Mouse (Mus musculus): ENCODE results near the gene Ptgs1. TPM values are rescaled to one million over a fixed set of nuclear protein-coding genes. Genes with fewer than 3 reads are reported as not detected.
"Not testable (repeated sequence)": the region's sequence is repeated elsewhere in the genome, so short reads cannot be mapped to it uniquely, and the experiment has no call there.

Gene Ptgs1
- polyA plus RNA-seq (2012; ENCODE audit: insufficient read depth, low replicate concordance) = 118 and 153 TPM in 2 replicates

DNA sequence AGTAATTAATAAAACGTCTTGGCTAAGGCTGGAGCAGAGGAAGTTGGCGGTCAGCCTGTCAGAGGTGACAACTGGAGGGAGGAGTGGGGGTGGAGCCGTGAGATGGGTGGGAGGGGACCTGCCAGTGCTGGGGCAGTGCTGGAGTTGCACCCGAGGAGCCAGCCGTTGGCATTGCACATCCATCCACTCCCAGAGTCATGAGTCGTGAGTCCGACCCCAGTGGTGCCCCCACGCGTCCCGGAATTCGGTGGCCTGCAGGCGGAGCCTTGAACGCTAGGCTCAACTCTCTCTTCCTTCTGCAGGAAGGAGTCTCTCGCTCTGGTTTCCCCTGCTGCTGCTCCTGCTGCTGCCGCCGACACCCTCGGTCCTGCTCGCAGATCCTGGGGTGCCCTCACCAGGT, at the start of gene Ptgs1:
TSS of gene Ptgs1 (plus strand) at position 61 of the 400 bp plus-strand sequence.
- peak within 1 kb of the TSS; percentile 96 for H3K4me3 ChIP-seq (replicated peaks)
- no peak for TF ChIP-seq GATA1 (IDR thresholded peaks at IDR 0.05; ENCODE audit: borderline replicate concordance, low read length)
- peak; percentile 43; the same call in 1 of the 2 replicates for TF ChIP-seq FLI1 (IDR thresholded peaks at IDR 0.05; ENCODE audit: low read length)

DNA sequence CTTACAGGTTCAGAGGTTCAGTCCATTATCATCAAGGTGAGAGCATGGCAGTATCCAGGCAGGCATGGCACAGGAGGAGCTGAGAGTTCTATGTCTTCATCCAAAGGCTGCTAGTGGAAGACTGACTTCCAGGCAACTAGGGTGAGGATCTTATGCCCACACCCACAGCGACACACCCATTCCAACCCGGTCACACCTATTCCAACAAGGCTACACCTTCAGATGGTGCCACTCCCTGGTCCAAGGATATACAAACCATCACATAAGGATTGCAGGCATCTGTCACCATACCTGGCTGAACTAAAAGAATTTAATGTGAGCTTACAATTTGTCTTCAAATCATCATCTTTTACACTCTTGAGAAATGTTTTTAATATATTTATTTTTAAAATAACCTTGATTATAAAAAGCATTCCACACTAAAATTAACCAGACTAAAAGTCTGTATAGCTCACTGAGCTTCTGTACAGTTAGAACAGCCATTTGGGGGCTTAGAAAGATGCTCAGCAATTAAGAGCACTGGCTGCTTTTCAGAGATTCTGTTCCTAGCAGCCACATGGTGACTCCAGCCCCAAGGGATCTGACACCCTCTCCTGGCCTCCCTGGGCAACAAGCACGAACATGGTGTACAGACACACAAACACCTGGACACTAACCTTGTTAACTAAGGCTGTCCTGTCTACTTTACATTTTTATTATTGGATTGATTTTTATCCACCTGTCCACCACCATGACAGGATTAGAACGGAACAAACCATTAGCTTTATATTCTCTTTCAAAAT, 48.4 kb upstream of the Ptgs1 start:
- H3K4me3 ChIP-seq (replicated peaks); H3K9me3 ChIP-seq; H3K27me3 ChIP-seq (replicated peaks): not testable (repeated sequence)
- H3K36me3 ChIP-seq (replicated peaks; ENCODE audit: low read length) = peaks cover 67% of the 10 kb centered on the region
- peaks cover 20% of the 10 kb centered on the region for H3K4me1 ChIP-seq

More for the DNA sequence above, at the start of gene Ptgs1:
- H3K4me1 ChIP-seq = peaks cover 84% of the 10 kb centered on the region
- H3K27me3 ChIP-seq (replicated peaks) = no peaks in the 10 kb centered on the region
- H3K36me3 ChIP-seq (replicated peaks; ENCODE audit: low read length) = peaks cover 60% of the 10 kb centered on the region
- H3K9me3 ChIP-seq = no peaks in the 10 kb centered on the region

DNA sequence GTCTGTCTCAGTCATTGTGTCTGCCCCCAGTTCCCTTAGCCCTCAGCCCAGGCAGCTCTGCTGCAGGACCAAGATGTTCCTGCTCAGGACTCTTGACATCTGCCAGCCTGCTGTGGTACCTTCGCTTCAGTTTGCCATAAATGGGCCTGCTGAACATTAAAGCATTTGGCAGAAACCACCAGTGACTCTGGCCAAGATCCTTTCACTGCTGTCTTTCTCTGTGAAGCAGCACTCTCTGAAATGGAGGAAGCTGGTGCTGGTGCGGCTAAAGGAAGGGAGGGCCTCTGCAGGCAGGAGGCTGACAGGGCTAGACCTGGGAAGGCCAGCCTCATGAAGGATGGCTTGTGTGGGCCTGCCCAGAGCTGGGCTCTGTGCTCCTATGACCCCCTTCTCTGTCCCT, 46.9 kb upstream of the Ptgs1 start:
- Histone ChIP-seq H3K36me3 (replicated peaks; ENCODE audit: low read length) (peaks cover 53% of the 10 kb centered on the region), H3K4me3 (replicated peaks) (no peak overlapping the region), H3K4me1 (peaks cover 20% of the 10 kb centered on the region), H3K27me3 (replicated peaks) (no peaks in the 10 kb centered on the region), H3K9me3 (no peaks in the 10 kb centered on the region)
- TF ChIP-seq FLI1 (IDR thresholded peaks at IDR 0.05; ENCODE audit: low read length) = no peak

- no peaks in the 10 kb centered on the region for H3K9me3 ChIP-seq
- peaks cover 20% of the 10 kb centered on the region for H3K4me1 ChIP-seq
- H3K36me3 ChIP-seq (replicated peaks; ENCODE audit: low read length) = peaks cover 49% of the 10 kb centered on the region
- TF ChIP-seq GATA1 (IDR thresholded peaks at IDR 0.05; ENCODE audit: borderline replicate concordance, low read length) (no peak), FLI1 (IDR thresholded peaks at IDR 0.05; ENCODE audit: low read length) (no peak)
- H3K4me3 ChIP-seq (replicated peaks) = no peak overlapping the region
- H3K27me3 ChIP-seq (replicated peaks) = no peaks in the 10 kb centered on the region
Measured at GRCm38 (mm10) chr2:36184192-36184591, 46.0 kb upstream of the Ptgs1 start.

- Histone ChIP-seq H3K4me3 (replicated peaks) (no peak overlapping the region), H3K4me1 (peaks cover 20% of the 10 kb centered on the region), H3K27me3 (replicated peaks) (no peaks in the 10 kb centered on the region), H3K9me3 (no peaks in the 10 kb centered on the region), H3K36me3 (replicated peaks; ENCODE audit: low read length) (peaks cover 44% of the 10 kb centered on the region)
- no peak for TF ChIP-seq GATA1 (IDR thresholded peaks at IDR 0.05; ENCODE audit: borderline replicate concordance, low read length)
- TF ChIP-seq FLI1 (IDR thresholded peaks at IDR 0.05; ENCODE audit: low read length) = no peak
Measured at GRCm38 (mm10) chr2:36184876-36185275, 45.4 kb upstream of the Ptgs1 start.

- Histone ChIP-seq H3K36me3 (replicated peaks; ENCODE audit: low read length) (peaks cover 35% of the 10 kb centered on the region), H3K4me1 (peaks cover 17% of the 10 kb centered on the region)
- not testable (repeated sequence) for H3K9me3 ChIP-seq; H3K4me3 ChIP-seq (replicated peaks); H3K27me3 ChIP-seq (replicated peaks)
Measured at GRCm38 (mm10) chr2:36189200-36189599, 41.0 kb upstream of the Ptgs1 start.

DNA sequence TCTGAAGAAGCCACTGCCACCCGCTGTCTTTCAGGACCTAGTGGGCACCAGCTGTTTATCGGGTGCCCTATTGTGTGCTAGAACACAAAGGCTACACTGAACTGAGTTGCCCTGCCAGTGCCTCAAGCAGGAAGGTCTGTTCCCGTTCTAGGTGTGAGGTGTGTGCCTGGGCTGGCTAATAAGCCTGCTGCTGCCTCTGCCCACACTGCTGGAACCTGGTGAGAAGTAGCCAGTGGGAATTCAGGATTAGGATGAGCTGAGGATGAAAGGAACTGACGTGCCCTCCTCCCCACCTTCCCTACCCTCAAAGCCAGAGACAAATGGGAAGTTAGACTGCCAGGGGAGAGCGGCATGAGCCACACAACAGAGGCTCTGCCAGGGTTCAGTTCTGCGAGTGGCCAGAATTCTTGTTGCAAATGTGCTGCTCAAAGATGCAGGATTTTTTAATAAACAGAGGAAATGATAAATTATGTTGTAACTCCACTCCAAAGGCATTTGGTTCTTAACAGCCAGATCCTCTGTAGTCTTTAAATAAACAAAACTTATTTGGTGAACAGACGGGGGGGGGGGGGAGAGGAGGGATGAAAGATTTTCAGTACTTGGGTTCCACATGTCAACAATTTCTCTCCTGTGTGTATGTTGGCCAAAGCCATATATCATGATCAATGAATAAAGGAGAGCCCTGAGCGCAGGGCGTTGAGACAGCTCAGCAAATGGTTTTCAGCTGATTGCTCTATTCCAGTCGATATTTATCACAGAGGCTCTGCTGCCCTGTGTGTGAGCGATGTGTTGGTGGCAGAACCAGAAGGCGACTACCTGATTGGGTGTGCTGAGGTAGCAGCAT, 38.9 kb upstream of the Ptgs1 start:
- Histone ChIP-seq H3K4me1 (peaks cover 29% of the 10 kb centered on the region), H3K4me3 (replicated peaks) (no peak overlapping the region), H3K27me3 (replicated peaks) (no peaks in the 10 kb centered on the region), H3K36me3 (replicated peaks; ENCODE audit: low read length) (peaks cover 19% of the 10 kb centered on the region), H3K9me3 (no peaks in the 10 kb centered on the region)
- TF ChIP-seq FLI1 (IDR thresholded peaks at IDR 0.05; ENCODE audit: low read length) (no peak), GATA1 (IDR thresholded peaks at IDR 0.05; ENCODE audit: borderline replicate concordance, low read length) (no peak)

DNA sequence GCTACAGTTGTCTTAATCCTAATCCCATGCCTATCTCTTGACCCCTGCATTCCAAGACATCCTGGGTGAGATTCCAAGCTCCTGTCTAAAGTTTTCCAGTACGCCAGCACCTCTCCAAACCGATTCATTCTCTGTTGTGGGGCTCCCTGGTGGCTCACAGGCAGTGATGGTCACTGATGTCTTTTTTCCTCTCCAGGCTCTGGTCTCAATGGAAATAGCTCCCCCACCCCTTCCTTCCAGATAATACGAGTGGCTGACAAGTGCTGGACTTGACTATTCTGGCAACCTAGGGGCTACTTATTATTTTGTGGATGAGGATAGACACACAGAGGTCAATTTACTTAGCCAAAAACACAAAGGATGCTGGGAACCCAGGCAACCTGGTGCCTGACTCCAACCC, 33.2 kb upstream of the Ptgs1 start:
- TF ChIP-seq GATA1 (IDR thresholded peaks at IDR 0.05; ENCODE audit: borderline replicate concordance, low read length) = no peak
- TF ChIP-seq FLI1 (IDR thresholded peaks at IDR 0.05; ENCODE audit: low read length) = no peak
- H3K27me3 ChIP-seq (replicated peaks) = peaks cover 3% of the 10 kb centered on the region
- H3K9me3 ChIP-seq = no peaks in the 10 kb centered on the region
- no peaks in the 10 kb centered on the region for H3K36me3 ChIP-seq (replicated peaks; ENCODE audit: low read length)
- H3K4me1 ChIP-seq = peaks cover 81% of the 10 kb centered on the region
- no peak overlapping the region for H3K4me3 ChIP-seq (replicated peaks)

DNA sequence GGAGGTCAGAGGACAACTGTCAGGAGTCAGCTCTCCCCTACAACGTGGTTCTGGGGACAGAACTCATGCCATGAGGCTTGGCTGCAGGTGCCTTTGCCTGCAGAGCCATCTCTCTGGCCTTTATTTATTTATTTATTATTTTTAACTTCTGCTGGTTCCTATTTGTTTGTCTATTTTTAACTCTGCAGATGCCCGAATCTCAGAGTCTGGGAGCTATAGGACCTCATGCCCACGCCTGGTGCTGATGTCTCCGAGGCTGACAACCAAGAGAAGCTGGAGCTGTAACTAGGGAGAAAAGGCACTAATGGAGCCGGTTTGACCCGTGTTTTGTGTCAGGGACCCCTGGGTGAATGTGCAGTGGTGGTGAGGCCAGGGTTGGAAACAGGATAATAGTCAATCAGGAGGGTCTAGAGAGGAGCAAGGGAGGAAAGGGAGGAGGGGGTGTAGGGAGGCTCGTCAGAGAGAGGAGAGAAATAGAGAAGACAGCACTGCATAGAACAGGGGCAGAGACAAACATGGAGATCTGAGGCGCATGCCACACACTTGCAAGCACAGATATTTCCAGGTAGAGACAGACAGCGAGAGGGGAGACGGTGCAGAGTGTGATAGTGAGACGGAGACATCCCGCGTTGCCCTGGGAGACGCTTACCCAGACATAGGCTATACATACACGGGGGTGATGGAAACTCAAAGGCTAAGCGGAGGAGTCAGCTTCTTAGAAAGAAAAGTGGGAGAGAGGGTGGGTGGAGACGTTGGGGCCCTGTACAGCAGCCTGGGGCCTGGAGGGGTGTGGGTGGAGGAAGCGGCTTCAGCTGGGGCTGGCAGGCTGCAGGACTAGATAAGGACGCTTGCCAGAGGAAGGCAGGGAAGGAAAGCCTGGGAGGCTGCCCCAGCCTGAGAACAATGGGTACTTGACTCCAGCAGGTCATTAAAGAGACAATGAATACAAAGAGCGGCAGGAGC, 32.0 kb upstream of the Ptgs1 start:
- Histone ChIP-seq H3K27me3 (replicated peaks) (peaks cover 14% of the 10 kb centered on the region), H3K4me3 (replicated peaks) (peak overlapping the region; percentile 92), H3K9me3 (no peaks in the 10 kb centered on the region), H3K36me3 (replicated peaks; ENCODE audit: low read length) (no peaks in the 10 kb centered on the region), H3K4me1 (peaks cover 90% of the 10 kb centered on the region)
- TF ChIP-seq GATA1 (IDR thresholded peaks at IDR 0.05; ENCODE audit: borderline replicate concordance, low read length) (peak; percentile 78; the same call in 1 of the 3 replicates), FLI1 (IDR thresholded peaks at IDR 0.05; ENCODE audit: low read length) (no peak)

Data from megakaryocyte, embryonic 14.5 days (primary cell).